Mouse (Mus musculus) cerebellum, postnatal 14 days (tissue): ENCODE measurements around the gene Gm9611.
"Not testable (repeated sequence)": the region's sequence is repeated elsewhere in the genome, so short reads cannot be mapped to it uniquely, and the experiment has no call there.

Source experiments
- DNase-seq, 2 experiments: peaks; one replicate each; pipeline ENCODE4 v3.0.0; 2021; ENCODE audit warnings: mixed read lengths in 2 of 2

Gene Gm9611

GRCm38 (mm10) chr14:42297258-42297657 lies at the start of gene Gm9611:
Gene Gm9611 (minus strand): TSS chr14:42297358.
- not testable (repeated sequence) for DNase-seq

GRCm38 (mm10) chr14:42309910-42310309 lies 12.8 kb upstream of the Gm9611 start, which contains the start of gene Gm7995:
Gene Gm7995 (plus strand): TSS chr14:42310210.
- not testable (repeated sequence) for DNase-seq

GRCm38 (mm10) chr14:42259948-42260347 lies 37.2 kb downstream of the Gm9611 start, which contains the start of gene Gm17026:
Gene Gm17026 (minus strand): TSS chr14:42260048.
- DNase-seq, result not testable (repeated sequence)
